Mouse (Mus musculus): ENCODE data around the gene Def8.
"Not testable (repeated sequence)": the region's sequence is repeated elsewhere in the genome, so short reads cannot be mapped to it uniquely, and the experiment has no call there.

Gene Def8

DNA sequence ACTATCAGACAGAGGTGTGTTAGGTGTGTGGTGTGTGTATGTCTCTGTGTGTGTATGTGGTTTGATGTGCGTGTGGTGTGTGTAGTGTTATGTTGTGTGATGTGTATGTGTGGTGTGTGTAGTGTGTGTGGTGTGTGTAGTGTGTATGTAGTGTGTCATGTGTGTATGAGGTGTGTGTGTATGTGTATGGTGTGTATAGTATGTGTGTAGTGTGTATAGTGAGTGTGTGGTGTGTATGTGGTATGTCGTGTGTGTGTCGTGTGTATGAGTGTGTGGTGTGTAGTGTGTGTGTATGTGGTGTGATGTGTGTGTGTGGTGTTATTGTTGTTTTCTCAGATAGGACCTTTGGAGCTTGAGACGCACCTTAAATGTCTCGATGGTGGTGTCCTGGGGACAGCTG lies 19.0 kb downstream of the Def8 start:
- DNase-seq = no peak

DNA sequence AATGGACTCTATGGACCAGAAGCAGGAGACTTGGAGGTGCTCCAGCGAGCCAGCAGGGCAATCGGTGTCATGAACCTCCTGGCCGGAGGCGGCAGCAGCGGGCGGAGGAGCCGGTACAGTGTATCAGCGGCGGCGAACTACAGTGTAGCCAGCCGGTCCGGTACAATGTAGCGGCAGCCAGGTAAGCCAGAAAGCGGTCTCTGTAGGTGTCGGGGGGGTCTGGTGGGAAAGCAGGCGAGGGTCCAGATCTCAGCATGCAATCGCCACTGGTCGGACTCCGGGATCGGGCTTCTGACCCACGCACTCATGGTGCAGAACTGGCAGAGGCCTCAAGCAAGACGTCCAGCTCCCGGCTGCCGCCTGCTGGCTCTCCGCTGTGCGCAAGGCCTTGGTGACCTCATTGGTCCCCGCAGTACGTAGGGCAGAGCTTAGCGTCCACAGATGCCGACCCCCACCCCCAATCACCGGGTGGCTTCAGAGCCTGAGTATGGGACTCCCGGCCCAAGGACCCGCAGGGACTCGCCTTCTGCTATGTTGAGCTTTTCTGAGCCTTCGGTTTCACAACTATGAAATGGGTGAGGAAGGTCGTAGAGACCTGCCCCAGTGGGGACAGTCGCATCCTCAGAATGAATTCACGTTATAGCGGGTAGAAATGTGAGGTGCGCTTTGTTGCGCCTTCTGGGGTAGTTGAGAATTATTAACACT lies 19.7 kb downstream of the Def8 start:
- DNase-seq = peak; percentile 94 to 95

DNA sequence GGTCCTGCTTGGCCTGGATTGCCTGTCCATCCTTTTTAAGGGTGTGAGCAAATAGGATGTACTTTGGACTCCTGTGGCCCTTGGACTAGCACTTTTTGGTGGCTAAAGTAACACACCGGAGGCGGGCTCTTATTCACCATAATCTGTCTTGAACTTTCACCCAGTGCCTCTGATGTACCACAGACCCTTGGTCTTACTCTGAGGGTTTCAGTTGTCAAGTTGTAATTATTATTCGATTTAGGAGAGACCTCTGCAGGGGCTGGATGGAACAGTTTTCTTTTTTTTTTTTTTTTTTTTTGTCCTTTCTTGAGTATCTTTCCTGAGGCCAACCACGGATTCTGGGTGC lies 20.2 kb downstream of the Def8 start:
- DNase-seq = no peak

DNA sequence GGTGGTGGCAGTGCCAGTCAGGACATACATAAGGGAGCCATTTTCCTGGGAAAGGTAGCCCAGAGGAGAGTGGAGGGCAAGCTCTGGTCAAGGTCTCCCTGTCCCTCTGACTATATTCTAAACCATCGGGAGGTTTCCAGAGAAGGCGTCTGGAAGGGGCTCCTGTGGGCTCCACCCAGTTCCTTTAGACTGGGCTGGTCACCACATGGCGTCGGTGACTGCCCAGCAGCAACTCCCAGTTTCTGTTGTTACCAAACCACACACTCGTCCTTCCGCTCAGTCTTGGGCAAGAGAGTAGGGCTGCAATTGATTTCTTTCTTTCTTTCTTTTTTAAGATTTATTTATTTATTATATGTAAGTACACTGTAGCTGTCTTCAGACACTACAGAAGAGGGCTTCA lies 20.8 kb downstream of the Def8 start:
- DNase-seq = peak in 1 of 2 experiments; percentile 23

DNA sequence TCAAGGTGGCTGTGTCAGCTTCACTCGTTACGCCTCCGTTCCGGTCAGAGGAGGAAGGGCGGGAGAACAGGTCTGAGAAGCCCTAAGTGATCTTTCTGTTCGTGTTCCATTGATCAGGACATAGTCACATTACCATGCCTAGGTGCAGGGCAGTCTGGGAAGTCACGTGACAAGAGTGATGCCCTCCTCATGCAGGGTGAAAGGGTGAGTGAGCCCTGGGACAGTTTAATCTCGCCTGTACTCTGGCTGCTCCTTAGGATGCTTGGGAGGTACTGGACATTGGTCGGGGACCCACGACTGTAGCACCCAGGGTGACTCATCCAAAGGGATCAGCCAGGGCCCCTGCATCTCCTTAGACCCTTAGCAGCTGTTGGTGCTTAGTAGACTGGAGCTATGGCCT lies 22.7 kb downstream of the Def8 start:
- DNase-seq = no peak

DNA sequence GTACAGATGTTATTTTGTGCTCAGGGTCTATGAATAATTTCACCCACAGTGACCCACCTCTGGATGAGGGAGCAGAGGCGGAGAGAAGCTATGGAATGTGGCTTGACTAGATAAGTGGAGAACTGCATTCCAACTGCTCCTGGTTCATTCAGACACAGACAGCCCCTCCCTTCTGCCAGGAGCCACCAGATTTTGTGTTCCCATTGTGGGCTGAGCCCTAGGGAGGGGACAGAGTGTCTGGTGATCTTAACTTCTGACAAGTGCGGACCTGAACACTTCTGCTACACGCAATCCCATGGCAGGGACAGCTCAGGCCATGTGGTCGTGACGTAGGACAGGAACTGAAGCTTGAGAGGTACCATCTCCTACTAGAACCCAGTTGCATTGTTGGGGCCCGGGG lies 23.5 kb downstream of the Def8 start:
- no peak for DNase-seq

DNA sequence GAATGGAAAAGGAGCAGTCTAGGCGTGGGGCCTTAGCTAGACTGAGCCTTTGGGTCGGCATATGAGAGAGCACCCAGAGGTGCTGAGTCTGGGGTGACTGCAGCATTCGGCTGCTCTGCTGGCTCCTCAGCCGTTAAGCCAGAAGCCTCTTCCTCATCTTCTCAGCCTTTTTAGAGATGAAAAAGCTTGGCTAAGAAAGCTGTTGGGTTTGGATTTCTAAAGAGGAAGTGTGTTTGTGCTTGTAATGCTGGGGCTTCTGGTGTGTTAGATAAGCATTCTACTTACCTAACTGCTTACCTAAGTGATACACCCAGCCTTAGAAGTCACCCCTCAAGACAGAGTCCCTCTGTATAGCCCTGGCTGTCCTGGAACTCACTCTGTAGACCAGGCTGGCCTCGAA lies 27.5 kb downstream of the Def8 start:
- DNase-seq = no peak

DNA sequence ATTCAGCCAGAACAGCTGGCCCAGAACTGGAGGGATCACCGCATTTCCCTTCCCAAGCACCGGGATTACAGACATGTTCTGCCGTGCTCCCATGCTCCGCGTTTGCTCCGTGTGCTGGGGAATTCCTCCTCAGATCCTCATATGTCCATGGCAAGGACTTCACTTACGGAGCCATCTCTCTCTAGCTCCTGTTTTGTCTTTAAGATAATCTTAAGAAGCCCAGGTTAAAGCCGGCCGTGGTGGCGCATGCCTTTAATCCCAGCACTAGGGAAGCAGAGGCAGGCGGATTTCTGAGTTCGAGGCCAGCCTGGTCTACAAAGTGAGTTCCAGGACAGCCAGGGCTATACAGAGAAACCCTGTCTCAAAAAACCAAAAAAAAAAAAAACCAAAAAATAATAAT lies 28.4 kb downstream of the Def8 start:
- DNase-seq = not testable (repeated sequence)

DNA sequence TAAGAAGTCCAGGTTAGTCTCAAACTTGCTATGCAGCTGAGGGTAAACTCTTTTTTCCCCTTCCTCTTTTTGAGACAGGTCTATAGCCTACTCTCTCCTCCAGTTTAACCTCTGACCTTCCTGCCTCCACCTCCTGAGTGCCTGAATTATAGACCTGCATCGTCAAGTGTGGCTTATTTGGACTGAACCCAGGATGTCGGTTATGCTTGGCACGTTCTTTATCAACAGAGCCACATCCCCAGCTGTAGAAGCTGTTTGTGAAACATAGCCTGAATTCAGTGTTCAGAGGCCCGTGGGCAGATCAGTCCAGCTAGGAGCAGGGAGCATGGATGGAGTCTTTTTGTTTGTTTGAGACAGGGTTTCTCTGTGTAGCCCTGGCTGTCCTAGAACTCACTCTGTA lies 28.8 kb downstream of the Def8 start:
- DNase-seq = no peak

DNA sequence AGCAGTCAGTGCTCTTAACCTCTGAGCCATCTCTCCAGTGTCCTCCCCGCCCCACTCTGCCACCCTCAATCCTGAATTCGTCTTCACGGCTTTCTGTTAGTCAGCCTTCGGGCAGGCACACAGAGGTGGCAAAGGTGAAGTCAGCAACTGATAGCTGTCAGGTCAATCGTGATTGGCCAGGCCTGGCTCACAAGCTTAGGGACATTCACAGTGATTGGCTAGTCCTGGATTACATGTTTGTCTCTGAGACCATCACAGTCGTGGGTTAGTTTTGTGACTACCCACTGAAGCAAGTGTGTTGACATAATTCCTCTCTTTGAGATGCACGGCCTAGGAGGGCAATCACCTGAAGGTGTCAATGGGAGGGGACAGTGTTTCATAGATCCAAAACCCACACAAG lies 30.0 kb downstream of the Def8 start:
- DNase-seq = no peak

DNA sequence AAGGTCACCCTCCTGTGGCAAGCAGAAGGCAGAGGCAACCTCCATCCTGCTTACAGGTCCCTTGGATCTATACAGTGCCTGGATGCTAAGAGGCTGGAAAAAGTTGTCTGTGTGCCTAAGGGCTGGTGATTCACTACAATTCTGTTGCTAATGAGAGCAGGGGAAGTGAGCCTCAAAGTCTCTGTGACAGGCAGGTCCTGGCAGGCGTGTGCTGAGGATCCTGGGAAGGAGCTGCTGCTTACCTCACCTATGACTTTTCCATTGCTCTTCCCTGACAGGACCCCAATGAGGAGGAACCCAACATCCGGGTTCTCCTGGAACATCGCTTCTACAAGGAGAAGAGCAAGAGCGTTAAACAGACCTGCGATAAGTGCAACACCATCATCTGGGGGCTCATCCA lies 30.6 kb downstream of the Def8 start:
- no peak for DNase-seq

DNA sequence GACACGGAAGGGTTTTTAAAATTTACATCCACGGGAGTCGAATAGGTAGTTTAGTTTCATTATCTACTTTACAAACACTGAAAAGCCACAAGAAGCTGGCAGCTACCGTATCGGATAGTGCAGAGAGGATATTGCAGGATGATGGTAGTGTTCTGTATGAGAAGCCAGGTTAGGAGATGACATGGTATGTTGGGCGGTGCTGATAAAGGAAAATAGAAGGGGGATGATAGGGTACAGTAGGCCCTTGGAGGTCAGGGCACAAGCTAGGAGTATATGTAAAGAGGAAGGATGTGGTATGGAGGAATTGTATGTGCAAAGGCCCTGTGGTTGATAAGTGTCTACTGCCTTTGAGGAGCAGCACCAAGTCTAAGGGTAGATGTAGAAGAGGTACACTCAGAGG lies 31.2 kb downstream of the Def8 start:
- no peak for DNase-seq

DNA sequence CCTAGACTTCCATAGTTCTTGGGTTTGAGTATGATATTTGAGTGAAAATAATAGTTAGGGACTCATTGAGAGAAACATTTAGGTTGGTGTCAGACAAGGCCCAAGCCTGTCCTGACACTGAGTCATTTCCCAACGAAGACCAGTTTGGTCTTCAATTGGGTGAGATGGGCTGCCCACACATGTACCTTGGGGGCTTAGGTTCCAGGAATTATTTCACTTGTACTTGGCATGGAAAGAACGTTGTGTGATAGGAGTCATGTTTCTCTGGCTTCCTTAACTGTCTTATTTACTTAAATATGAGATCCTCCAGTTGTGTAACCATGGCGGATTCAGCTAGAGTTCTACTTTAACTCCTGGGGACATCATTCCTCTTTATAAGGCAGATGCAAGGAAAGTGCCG lies 40.3 kb downstream of the Def8 start:
- DNase-seq = no peak

DNA sequence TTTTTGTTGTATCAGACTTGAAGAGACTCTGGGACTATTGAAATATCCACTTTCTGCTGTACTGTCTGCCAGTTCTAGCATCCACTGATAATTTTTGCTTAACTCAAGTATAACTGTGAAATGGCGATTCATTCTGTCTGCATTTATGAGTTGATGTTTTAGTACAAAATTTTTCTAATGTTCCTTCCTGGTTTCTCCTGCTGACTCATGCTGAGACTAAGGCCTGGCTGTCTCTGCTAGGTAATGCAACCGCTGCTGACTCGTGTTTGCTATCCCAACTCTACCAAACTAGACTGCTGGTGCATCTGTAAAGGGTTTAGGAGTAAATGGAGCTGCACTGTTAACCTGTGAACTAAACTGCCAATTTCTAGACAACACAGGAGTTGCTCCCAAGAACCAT lies 44.1 kb downstream of the Def8 start:
- no peak for DNase-seq

DNA sequence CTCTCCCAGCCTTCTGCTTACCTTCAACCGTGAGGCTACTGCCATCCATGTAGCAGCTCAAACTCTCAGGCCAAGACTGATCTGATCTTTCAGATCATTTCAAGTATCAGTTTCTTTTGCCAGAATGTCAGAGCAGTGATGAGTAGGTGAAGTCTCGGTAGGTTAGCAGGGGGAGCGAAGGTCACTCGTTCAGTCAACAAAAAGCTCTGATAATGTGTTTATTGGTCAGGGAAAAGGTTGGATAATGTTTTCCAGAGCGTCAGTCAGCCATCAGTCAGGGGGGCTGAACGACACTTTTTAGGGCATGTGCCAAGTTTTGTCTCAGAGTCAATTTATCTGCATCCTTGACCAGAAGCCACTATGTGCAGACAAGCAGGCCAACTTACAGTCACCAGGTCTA lies 49.7 kb downstream of the Def8 start:
- not testable (repeated sequence) for DNase-seq

DNA sequence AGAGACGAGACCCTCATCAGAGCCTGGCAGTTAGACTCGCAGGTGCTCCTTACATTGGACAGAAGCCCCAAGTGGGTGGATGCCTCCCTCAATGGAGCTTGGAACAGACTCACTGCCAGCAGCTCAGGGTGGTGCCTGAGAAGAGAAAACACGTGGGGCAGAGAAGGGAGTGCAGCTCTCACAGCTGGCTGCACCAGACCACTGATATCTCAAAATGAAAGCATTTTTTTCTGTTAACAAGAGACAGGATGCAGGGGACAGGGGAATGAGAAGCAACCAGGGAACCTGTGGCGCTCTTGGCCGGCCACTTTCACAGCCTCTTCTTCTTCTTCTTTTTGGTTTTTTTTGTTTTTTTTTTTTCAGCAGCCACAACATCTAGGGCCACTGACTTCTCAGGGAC lies 51.2 kb downstream of the Def8 start:
- not testable (repeated sequence) for DNase-seq

DNA sequence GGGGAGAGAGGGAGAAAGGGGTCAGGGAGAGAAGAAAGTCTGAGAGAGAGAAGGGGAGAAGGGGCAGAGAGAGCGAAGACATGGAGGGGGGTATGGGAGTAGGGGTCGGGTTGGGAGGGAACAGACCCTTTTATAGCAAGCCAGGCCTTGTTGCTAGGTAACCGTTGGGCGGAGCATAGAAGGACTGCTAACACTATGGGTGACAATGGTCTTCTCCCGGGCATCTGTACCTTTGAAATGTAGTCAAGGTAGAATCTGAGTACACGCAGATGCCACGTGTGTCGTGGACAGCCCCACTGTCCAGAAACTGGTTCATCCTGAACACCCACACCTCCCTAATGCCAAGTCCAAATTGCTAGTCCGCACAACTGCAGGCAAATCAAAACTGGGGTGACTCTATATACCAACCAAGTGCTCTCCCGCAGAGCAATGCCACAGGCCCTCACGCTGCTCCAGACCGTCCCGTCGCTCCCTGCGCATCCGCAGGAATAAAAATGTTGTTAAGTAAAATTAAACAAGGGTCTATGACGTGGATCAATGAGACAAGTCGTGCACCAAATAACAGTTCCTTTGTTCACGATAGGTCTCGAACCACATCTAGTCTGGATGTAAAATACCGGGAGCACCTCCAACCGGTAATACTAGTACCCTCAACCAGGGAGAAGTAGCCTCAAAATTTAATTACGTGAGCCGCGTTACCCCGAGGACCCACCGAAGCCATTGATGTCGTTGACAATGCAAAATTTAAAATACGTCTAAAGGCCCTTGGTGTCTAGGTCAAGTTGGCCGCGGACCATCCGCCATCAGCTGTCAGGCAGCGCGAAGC lies 53.8 kb downstream of the Def8 start:
- peak in 1 of 2 experiments; percentile 7 for DNase-seq

DNA sequence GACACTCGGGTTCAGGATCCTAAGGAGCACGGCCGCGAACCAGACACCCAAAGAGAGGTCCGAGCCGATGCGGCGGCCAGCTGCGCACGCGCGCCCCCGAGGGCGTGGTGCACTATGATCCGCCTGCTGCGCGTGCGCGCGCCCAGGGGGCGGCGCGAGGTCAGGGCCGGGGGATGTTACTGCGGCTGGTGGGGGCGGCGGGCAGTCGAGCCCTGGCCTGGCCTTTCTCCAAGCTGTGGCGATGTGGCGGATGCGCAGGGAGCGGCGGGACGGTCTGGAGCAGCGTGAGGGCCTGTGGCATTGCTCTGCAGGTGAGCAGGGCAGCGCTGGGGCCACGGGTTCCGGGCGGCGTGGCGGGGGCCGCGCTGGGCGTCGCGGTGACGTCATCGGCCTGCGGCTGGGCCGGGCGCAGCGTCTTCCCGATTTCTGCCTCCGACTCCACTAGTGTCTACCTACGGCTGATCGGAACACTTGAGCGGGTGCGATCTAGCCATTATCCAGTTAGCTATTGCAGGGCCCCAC lies 54.5 kb downstream of the Def8 start, which contains the start of gene Afg3l1:
Gene Afg3l1 (plus strand): TSS at position 167 of the 522 bp plus-strand sequence.
- peak; percentile 94 to 96 for DNase-seq

DNA sequence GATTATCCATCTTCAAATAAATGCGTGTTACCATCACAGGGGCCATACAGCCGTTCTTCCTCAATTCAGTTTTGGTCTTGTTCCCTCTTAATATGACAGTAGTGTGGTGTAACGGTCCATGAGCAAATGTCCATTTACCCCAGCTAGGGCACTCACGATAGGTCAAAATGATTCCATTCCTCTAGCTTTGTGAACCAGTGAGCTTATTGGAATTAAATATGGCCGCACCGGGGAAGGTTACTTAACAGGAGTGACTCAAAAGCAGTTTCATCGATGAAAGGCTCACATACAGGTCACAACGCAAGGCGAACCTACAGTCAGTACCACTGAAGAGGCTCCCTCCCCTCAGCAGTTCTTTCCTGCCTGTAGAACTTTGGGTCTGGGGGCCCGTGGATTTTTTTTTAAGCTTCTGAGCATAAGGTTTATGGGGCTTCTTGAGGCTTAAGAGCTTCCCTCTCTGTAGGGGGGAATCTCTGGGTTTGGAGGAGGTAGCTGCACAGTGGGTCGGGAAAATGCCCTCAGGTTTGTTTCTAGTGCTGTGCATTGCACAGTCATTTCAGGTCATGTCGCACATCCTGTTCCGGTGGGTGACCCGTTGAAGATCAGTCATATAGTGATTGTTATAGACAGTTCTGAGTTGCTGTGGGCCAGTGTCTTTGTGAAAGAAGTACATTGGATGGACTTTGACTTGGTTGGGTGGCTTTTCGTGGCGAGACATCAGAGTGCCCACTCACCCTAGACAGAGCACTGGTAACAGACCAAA lies 55.3 kb downstream of the Def8 start:
- peak in 1 of 2 experiments; percentile 26 for DNase-seq

DNA sequence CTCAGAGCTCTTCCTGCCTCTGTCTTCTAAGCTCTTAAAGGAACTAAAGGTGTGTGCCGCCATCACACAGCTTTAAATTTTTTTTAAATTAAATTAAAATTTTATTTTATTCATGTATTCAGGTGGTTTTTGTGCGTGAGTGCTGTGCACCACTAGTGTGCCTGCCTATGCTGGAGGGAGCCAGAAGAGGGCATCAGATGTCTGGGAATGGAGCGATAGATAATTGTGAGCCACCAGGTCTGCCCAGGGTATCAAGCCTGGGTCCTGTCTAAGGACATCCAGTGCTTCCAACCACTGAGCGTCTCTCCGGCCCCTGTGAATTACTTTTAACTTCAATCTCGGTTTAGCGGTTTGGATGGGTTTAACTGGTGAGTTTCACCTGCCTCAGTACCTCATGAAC lies 59.3 kb downstream of the Def8 start:
- DNase-seq = peak in 1 of 2 experiments; percentile 21

DNA sequence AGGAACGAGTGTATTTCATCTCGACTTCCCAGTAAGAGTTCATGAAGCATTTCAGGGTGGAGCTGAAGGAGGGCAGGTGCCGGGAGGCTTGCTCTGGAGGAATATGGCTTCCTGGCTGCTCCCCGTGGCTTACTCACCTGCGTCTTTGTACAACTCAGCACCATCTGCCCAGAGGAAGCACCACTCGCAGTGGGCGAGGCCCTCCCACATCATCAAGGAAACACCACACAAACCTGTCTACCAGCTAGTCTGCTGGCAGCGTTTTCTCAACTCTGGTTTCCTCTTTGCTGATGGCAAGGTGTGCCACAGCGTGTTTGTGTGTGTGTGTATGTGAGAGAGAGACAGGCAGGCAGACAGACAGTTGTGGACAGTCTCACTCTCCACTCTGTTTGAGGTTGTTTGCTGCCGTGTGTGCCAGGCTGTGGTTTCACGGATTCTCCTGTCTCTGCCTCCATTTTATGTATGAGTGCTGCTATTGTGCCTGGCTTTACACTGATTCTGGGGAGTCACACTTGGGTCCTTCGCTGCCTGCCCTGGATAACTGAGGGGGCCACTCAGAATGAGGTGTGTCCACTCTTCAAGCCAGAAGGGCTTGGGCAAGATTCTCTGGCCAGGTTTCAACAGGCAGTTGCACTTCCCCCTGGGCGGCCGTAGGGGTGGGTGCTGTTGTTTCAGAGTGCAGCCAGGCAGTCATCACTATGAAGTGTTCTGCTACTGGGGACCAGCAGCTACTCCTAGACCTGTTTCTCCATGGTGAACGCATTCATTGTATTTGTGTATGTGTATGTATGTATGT lies 68.2 kb downstream of the Def8 start:
- peak; percentile 31 to 65 for DNase-seq

DNA sequence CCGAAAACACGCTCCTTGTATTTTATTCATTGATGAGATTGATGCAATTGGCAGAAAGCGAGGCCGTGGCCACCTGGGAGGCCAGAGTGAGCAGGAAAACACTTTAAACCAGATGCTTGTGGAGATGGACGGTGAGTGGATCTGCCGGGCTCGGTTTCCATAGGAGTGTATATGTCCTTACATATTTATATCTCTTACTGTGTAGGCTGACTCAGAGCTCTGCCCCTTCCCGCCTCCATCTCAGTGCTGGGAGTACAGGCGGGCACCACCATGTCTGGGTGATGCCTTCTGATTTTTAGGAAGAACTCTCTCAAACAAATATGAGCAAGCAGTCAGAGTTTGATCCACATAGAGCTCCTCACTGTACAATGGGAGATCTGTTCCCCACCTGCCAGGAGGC lies 69.6 kb downstream of the Def8 start:
- no peak for DNase-seq

DNA sequence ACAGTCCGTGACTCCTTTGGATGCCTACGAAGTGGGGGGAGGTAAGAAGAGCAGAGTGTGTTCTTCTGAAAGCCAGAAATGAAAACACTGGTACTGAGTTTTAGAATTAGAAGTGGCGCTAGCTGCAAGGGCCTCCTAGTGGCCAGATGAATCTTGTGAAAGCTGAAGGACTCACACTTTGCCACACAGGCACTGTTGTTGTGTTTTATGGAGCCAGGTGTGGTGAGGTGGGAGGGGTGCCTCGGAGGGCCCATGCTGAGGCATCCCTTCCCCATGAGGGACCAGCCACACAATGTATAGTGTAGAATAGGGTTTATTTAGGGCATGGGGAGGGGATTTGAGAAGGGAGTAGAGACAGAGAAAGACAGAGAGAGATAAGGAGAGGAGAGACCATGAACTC lies 74.4 kb downstream of the Def8 start:
- DNase-seq = no peak
